Mouse (Mus musculus) right cerebral cortex, postnatal 10 days (tissue): ENCODE results near the gene Dusp7.

Experiments used
- DNase-seq, 2 experiments: peaks; one replicate each; pipeline ENCODE4 v3.0.0; 2021; ENCODE audit warnings: low spot score in 2 of 2

Dusp7 gene

GRCm38 (mm10) chr9:106355217-106355974 is 13.0 kb upstream of the Dusp7 start:
- no peak for DNase-seq

- DNase-seq, result no peak
These were observed 12.5 kb upstream of the Dusp7 start for GRCm38 (mm10) chr9:106355975-106356286.

GRCm38 (mm10) chr9:106356323-106356844 is 12.0 kb upstream of the Dusp7 start:
- DNase-seq, result no peak

GRCm38 (mm10) chr9:106357167-106357566 is 11.3 kb upstream of the Dusp7 start:
- no peak for DNase-seq

- no peak for DNase-seq
These were observed 9.1 kb upstream of the Dusp7 start for GRCm38 (mm10) chr9:106359297-106359696.

- no peak for DNase-seq
These were observed 7.3 kb upstream of the Dusp7 start for GRCm38 (mm10) chr9:106361140-106361539.

GRCm38 (mm10) chr9:106365333-106365732 is 3.1 kb upstream of the Dusp7 start:
- no peak for DNase-seq

GRCm38 (mm10) chr9:106366188-106366587 is 2.2 kb upstream of the Dusp7 start:
- no peak for DNase-seq

- DNase-seq, result no peak
These were observed 1.4 kb upstream of the Dusp7 start for GRCm38 (mm10) chr9:106367001-106367400.

- DNase-seq, result peak; percentile 99
These were observed 780 bp upstream of the Dusp7 start for GRCm38 (mm10) chr9:106367592-106368111.

GRCm38 (mm10) chr9:106368831-106369501 is 534 bp downstream of the Dusp7 start:
- peak; percentile 67 to 68 for DNase-seq

- DNase-seq, result peak; percentile 57 to 75
These were observed 1.5 kb downstream of the Dusp7 start for GRCm38 (mm10) chr9:106369801-106370485.

- no peak for DNase-seq
These were observed 2.4 kb downstream of the Dusp7 start for GRCm38 (mm10) chr9:106370620-106371383.

GRCm38 (mm10) chr9:106371384-106371671 is 2.9 kb downstream of the Dusp7 start:
- no peak for DNase-seq

- DNase-seq, result peak; percentile 82 to 85
These were observed 3.3 kb downstream of the Dusp7 start for GRCm38 (mm10) chr9:106371776-106372175.

GRCm38 (mm10) chr9:106372431-106373412 is 4.3 kb downstream of the Dusp7 start:
- DNase-seq, result no peak

GRCm38 (mm10) chr9:106373973-106374372 is 5.5 kb downstream of the Dusp7 start:
- DNase-seq, result no peak

GRCm38 (mm10) chr9:106377247-106377646 is 8.8 kb downstream of the Dusp7 start:
- DNase-seq, result peak in 1 of 2 experiments; percentile 53

- no peak for DNase-seq
These were observed 9.6 kb downstream of the Dusp7 start for GRCm38 (mm10) chr9:106378045-106378444.

- DNase-seq, result no peak
These were observed 10.3 kb downstream of the Dusp7 start for GRCm38 (mm10) chr9:106378753-106379152.
